Mouse (Mus musculus): ENCODE results near the gene Sag. TPM values are rescaled to one million over a fixed set of nuclear protein-coding genes. Genes with fewer than 3 reads are reported as not detected.

Gene Sag
- under 1 TPM in 1 of 2 experiments, not detected in 1; 0.26 TPM for total RNA-seq (2021)
- long read RNA-seq, experiment 1, result 0 reads
- long read RNA-seq, experiment 2, result 0 reads

DNA sequence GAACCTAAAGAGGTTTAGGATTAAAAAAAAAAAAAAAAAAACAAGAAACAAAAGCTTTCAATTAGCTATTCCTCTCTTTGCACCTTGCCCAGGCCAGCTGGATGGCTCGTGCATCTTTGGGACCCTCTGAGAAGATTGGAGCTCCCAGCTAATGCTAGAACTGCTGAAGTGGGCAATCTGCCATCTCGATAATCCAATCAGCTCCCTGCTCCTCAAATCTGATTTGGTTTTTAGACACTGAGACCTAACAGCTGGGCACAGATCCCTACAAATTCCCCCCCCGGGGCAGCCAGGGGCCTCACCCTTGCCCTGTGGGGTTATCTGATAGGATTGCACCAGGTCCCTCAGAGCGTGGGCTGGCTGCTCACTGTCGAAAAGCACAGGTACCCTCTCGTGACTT, at the start of gene Sag:
Gene Sag (plus strand): TSS at position 105 of the 400 bp plus-strand sequence.
- DNase-seq (ENCODE audit: low spot score), result no peak

DNA sequence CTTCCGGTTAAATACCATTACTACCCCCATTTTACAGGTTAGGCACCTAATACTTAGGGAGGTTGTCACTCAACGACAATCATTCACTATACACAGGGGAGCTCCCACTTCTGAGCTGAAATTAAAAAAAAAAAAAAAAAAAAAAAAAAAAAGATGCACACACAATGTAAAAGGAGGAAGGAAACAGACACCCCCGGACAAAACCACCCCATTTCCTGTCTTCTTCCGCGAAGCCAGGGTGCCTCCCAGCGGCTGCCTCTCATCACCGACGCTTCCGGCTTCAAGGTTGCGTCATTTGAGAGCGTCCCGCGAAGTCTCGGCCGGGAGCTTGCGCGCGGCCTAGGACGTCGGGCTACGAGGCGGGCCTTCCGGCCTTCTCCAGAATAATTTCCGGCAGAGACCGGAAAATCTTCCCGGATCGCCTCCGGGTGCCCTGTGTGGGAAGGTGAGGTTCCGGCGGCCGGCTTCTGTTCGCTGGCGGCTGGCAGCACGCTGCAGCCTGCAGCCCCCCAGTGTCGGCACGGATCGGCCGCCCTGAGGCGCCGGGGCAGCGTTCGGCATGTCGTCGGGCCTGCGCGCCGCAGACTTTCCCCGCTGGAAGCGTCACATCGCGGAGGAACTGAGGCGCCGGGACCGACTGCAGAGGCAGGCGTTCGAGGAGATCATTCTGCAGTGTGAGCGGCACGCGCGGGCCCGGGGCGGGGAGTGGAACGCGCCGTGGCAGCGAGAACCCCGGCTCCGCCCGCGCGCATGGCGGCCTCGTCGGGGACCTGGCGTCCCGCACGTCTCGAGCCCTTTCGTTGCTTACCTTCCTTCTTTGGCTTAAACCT, 47.6 kb upstream of the Sag start, which contains the start of gene Atg16l1:
Gene Atg16l1 (plus strand): TSS at position 230 of the 830 bp plus-strand sequence.
- peak; percentile 94 for DNase-seq (ENCODE audit: low spot score)

DNA sequence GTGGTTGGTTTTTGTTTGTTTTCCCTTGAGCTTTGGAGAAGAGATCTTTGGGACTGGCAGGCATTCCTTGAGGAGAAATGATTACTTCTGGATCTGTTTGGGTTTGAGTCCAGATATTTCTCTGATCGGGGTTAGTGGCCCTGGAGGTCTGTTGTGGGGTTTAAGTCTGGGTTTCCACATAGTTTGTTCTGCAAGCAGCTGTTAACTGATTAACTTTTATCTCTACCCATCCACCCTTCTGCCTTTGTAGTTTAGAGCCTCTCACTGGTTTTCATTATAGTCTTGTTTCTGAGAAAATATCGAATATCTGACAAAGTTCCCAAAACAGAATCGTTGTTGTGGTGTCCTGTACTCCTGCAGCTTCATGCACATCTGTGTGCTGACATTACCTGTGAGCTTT, 39.7 kb upstream of the Sag start:
- no peak for DNase-seq (ENCODE audit: low spot score)

DNA sequence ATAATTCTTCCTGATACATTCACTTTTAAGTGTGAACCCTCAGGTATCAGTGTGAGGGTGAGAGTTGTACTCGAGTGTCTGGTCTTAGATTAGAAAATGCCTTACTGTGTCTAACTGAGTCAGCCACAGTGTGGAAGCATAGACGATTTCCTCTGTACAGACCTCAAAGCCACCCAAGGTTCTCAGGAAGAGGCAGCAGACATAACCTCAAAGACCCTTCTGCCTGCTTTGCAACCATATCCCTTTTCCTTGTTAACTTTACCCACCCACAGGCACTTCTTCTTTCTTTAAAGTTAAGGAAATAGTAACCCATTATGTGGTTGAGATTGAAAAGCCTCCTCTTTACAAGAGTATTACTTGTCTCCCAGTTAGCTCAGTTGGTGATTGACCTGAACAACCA, 37.7 kb upstream of the Sag start:
- DNase-seq (ENCODE audit: low spot score), result no peak

DNA sequence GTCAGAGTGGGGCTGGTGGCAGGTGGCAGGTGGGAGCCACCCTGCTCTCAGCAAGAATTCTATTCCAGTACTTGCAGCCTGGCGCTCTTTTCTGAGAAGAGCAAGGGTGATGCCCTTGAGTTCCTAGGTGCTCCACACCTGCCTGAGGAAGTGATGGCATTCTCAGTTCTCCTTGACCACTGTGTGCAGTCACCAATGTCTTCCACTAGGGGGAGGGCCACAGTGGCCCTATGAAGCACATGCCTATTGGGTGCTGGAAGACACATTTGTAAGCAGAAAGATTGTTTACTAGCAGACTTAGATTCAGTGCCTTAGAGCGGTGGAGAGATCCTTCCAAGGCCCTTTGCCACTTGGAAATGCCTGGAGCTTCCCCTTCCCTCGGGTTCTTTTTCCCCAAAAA, 37.2 kb upstream of the Sag start:
- DNase-seq (ENCODE audit: low spot score), result no peak

DNA sequence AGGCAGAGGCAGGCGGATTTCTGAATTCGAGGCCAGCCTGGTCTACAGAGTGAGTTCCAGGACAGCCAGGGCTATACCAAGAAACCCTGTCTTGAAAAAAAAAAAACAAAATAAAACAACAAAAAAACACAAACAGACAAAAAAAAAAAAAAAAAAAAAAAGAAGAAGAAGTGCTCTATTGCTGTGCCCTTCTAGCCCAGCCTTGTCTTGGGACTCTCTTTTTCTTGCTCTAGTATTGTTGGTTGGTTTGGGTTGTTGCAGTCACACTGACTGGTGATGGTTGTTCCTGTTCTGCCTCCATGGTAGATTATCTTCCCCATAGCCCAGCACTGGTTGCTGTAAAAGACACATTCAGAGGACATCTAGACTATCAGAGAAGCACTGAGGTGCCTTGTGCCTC, 34.2 kb upstream of the Sag start:
- no peak for DNase-seq (ENCODE audit: low spot score)

DNA sequence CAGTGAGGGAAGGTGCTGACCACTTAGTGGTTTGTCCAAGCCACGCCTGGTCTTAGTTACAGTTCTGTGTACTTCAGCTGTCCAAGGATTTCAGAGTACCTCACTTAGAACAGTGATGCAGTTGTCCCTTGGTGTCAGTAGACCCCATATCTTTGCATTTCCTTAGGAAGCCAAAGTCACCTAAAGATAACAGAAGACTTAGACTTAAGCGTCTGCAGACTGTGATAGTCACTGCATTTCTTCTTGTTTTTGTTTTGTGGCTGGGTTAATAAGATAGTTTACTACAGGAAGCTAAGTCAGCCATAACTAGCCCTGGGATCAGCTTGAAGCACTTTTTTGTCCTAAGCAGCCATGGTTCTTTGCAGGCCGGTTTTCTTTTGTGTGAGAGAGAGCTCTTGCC, 33.0 kb upstream of the Sag start:
- no peak for DNase-seq (ENCODE audit: low spot score)

DNA sequence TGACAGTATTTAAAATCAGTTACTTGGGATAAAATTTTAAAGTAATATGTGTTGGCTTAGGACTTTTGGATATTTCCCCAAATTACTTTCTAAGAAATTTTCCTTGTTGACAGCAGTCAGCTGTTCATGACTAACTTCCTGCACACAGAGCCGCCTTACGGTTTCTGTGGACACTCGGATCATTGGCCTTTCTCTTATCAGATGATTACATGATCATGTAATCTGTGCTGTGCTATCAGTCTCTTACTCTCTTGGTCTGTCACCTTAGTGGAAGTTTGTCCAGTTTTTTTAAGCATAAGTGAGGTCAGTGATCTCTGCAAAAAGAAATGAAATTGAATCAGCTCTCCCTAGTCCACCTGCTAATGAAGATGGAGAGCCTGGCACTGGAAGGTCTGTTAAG, 31.8 kb upstream of the Sag start:
- no peak for DNase-seq (ENCODE audit: low spot score)

DNA sequence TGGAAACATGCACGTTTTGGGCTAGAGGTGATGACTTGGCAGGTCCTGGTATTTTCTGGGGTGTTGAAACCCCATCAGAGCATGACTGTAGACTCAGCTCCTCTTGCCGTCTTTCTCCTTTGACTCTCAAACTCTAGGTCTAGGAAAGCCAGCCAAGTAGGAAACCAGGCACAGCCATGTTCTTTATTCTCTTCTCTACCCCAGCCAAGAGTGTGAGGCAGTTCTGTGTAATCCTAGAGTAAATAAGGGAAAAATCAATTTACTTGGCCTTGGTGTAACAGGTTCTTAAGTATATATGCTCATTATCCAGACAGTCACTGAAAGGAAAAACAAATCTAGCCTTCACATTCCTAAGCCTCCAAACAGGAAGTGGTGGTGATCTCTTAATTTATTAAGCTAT, 30.1 kb upstream of the Sag start:
- DNase-seq (ENCODE audit: low spot score), result no peak

DNA sequence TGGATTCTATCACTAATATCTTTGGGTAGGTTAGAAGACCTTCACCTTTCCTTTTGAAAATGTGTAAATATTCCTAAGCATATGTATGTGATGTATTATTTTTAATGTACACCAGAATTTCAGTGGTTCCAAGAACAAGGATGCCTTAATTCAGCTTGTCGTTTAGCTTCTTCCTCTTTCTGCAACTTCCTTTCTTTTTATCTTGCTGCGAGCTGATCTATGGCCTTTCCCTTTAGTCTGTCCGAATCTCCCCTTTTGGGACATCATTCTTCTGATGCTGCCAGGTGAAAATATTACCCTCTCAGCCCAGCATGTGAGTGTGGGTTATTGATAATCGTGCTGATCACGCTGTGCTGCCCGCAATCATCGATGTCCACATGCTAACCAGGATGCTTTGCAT, 28.6 kb upstream of the Sag start:
- DNase-seq (ENCODE audit: low spot score), result no peak

DNA sequence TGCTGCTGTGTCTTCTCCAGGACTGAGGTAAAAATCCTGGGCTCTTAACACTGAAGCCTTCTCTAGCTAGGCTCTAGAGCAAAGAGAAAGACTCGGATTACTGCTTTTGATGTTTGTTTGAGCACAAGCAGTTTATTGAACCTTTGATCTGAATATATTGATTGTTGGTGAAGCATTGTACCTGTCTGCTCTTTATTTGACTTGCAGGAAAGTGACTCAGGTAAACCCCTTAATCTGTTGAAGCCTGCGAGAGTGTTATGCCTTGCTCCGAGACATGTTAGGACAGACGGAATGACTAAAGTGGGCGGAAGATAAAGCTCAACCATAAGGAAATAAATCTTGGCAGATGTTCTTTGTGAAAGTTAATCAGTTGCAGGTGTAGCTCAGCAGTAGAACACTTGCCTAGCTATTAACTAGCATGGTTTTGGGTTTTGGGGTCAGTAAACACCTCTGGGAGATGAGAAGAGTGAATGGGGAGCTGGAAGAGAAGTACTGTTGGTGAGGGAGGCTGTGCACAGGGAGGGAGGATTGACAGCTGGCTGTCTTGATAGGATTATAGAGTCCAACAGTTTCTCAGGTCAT, 24.2 kb upstream of the Sag start:
- no peak for DNase-seq (ENCODE audit: low spot score)

DNA sequence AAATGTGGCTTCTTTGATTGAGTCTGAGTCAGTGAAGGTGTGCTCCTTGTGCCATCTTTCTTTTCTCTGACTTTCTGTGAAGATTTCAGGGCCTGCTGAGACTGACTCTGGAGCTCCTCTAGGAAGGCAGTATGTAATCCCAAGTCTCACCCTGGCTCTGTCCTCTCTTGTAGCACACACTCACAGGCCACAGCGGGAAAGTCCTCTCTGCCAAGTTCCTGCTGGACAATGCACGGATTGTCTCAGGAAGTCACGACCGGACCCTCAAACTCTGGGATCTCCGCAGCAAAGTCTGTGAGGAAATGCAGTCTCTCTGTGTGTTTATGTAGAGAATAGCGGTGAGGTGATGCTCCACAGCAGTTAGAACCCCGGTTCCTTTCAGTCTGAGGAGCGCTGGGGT, 17.8 kb upstream of the Sag start:
- no peak for DNase-seq (ENCODE audit: low spot score)

DNA sequence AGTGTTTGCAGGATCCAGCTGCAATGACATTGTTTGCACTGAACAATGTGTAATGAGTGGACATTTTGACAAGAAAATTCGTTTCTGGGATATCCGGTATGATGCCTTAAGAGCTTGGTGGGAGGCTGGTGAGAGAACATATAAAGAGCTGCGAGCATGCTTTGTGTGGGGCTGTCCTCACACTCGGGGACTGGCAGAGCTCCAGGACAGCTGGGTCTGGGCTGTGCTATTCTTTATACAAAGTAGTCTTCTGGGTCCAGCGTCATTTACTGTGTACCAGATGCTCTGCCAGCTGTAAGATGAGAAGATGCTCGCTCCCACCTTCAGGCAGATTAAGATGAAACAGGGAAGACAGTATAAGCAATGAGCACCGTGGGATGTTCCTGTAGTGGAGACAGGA, 17.2 kb upstream of the Sag start:
- peak; percentile 13 for DNase-seq (ENCODE audit: low spot score)

DNA sequence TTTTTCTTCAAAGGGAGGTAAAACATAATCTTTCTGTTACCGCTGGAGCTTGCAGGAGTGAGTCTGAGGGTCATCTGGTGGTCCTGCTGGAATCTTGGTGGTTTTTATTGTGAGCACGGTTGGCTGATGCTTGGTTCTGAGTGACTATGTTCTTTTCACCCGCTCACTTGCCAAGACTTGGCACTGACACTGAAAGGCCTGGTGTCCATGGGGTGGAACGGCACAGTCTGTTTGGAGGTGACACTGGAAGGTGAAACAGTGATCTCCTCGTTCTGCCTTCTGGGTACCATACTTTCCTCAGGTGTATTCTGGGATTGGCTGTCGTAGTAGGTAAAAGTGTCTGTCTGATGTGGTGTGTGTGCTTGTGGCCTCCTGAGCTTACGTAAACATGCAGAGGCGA, 13.8 kb upstream of the Sag start:
- no peak for DNase-seq (ENCODE audit: low spot score)

DNA sequence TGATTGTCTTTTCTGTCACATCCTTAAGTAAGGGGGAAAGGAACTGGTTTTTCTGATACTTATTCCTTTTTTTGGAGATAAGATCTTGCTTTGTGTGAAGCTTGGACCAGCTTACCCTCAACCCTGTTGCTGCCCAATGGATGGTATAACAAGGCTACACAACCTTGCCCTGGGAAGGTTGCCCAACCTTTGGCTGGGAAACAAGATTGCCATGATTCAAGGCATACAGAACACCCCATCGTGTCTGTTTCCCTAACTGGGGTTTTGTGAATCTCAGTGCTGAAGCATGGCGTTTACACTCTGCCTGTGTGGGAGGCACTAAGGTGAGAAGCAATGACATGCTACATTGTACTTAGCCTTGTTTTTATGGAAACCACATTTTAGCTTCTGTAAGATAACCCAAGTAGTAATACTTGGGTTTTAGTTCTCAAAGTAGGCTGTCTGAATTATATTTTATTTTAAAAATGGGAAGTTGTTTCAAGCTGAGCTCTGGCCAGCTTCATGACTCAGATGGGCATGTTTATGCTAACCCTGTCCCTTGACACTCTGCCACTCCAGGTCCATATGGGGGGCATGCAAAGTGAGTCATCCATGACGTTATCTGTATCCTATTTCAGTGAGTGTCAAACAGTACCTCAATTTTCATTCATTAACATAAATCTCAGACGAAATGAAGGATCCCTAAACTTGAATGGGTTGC, 10.9 kb upstream of the Sag start:
- no peak for DNase-seq (ENCODE audit: low spot score)

DNA sequence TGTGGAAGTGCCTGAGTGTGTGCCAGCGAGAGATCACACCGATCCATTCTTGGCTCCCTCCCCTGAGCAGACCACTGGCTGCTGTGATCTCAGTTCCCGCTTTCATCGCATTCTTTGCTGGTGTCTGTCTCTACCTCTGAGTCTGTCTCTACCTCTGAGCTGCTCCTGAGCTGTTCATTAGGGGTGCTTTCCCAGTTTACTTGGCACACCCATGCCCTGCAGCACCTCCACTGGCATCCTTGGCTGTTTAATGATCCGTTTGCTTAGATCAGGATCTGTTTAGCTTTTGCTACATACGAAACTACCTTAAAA, 10.4 kb upstream of the Sag start:
- DNase-seq (ENCODE audit: low spot score), result no peak

DNA sequence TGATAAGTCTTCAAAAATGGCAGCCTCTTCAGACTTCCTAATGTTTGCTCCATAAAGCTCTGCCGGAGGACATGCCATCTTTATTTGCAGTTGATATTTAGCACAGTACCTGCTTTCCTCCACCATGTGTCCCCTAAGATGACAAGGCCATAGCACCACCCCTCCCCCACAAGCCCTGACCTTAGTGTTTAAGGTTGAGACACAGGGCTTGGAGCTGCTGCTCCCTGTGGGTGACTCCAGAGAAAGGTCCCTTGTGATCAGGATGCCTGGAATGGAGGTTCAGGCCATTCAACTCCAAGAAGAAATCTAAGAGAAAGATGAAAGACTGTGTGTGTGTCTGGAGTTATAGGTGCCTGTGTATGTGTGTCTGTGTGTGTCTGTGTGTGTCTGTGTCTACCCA, 5.8 kb upstream of the Sag start:
- DNase-seq (ENCODE audit: low spot score), result no peak

DNA sequence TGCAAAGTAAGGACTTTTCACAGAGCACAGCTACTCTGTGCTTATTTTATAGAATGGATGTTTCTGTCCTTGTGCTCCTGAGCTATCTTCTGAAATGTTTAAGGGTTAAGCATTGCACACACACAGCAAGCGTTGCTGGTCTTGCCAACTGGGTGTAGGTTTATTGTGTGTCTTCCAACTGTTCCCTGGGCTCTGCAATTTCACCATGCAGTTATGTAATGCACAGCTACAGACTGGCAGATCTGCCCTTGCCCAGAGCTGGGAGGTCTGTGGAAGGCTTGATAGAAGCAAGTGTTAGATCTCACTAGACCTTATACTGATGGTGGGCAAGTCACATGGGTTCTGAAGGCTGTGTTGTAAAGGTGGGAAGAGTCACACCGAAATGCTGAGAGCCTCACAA, 5.2 kb upstream of the Sag start:
- DNase-seq (ENCODE audit: low spot score), result no peak

DNA sequence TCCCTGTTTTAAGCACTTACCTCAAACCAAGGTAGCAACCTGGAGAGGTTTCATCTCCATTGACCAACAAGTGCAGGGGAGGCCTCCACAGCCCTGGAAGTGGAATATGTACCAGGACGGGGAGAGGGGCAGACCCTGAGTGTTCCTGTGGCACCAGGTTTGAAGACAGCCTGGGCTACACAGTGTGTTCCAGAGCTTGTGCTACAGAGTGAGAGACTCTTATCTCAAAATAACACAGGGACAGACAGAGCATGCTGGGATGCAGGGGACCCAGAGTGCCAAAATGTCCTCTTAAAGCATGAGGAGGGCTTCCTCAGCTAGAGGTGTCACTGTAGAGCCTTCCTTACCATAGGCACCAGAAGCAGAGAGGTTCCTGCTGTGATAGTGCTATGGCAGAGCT, 4.3 kb downstream of the Sag start:
- DNase-seq (ENCODE audit: low spot score), result no peak

DNA sequence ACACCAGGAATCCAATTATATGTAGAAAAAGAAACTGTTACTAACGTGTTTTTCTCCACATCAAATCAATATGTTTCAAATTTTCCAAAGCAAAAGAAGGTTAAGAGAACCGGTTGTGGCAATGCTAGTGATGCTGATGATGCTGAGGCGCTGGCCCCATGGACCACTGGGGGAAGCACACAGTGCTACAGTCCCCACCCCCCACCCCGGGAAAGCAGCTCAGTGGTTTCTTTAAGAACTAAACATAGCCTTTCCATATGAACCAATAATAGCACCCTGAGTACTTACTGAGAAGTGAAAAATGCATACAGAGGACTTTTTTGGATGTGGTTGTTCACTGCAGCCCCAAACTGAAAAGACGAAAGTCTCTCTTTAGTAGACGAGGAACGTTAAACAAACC, 7.9 kb downstream of the Sag start:
- no peak for DNase-seq (ENCODE audit: low spot score)

DNA sequence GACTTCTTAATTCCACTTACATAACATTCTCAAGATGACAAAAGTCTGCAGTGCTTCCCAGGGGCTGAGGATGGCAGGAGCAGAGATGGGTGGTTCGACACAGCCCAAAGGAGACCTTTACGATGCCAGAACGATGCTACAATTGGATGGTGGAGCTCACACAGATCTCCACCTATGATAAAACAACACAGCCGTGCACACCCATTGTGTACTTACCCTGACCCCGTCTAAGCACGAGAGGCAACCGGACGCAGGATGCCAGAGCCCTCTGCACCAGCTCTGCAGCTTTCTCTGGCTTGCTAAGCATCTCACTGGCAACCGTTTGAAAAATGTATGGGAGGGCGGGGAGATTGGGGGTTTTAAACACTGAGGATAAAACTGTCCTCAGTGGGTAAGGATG, 8.6 kb downstream of the Sag start:
- DNase-seq (ENCODE audit: low spot score), result no peak

DNA sequence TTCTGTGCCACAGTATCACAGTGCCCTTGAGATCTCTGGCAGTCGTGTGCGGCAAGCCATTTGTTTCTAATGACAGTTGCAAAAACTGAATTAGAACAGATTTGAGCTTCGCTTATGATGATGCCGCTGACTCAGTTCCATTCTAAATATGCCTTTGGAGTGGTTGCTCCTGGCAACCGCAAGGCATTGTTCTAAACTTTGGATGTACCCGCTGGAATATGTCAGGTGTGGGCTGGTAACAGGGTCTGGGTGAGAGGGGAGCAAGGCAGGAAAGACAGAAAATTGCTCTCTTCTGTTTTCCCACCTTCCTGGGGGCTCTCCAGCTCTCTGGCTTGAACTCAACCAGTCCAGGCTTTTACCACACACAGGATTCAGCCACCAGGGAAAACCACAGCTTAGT, 9.7 kb downstream of the Sag start:
- DNase-seq (ENCODE audit: low spot score), result no peak

DNA sequence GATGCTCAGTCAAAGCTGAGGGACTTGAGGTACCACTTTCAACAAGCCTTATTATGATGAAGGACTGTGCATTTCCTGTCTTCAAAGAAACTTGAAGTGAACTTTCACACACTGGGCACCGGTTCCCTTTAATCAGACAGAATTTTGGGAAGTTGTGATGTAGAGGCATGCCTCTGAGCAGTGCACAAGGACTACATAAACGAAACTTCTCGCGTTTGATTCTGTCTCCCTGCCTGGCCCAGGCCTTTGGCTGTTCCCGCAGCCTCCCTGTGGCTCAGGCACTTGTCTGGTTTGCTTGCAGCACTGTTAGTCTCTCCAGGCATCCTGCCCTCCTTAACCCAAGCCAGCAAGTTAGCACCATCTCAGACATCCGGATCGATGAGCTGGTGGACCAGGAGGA, 10.2 kb downstream of the Sag start:
- no peak for DNase-seq (ENCODE audit: low spot score)
